Mouse (Mus musculus): ENCODE results near the gene Irs1. TPM values are rescaled to one million over a fixed set of nuclear protein-coding genes. Genes with fewer than 3 reads are reported as not detected.

Gene Irs1
- total RNA-seq, 2 experiments from 2014 or later, result 17.0 to 24.9 TPM

GRCm38 (mm10) chr1:82288421-82288990 lies 2.7 kb downstream of the Irs1 start:
- DNase-seq, result no peak

GRCm38 (mm10) chr1:82287776-82288325 lies 3.4 kb downstream of the Irs1 start:
- DNase-seq, result no peak

- DNase-seq, result peak; percentile 35
These were observed 4.0 kb downstream of the Irs1 start for GRCm38 (mm10) chr1:82287052-82287775.

- DNase-seq, result peak; percentile 38
These were observed 4.8 kb downstream of the Irs1 start for GRCm38 (mm10) chr1:82286190-82287051.

- peak; percentile 38 for DNase-seq
These were observed 5.6 kb downstream of the Irs1 start for GRCm38 (mm10) chr1:82285461-82286189.

- peak; percentile 24 for DNase-seq
These were observed 6.8 kb downstream of the Irs1 start for GRCm38 (mm10) chr1:82284403-82284802.

GRCm38 (mm10) chr1:82283901-82284301 lies 7.3 kb downstream of the Irs1 start:
- DNase-seq, result peak; percentile 35

- DNase-seq, result peak; percentile 94
These were observed 8.1 kb downstream of the Irs1 start for GRCm38 (mm10) chr1:82282992-82283611.

- no peak for DNase-seq
These were observed 9.4 kb downstream of the Irs1 start for GRCm38 (mm10) chr1:82281823-82282222.

- no peak for DNase-seq
These were observed 11.4 kb downstream of the Irs1 start for GRCm38 (mm10) chr1:82279768-82280167.

GRCm38 (mm10) chr1:82274361-82274760 lies 16.9 kb downstream of the Irs1 start:
- DNase-seq, result no peak

- no peak for DNase-seq
These were observed 17.7 kb downstream of the Irs1 start for GRCm38 (mm10) chr1:82273529-82273928.

- DNase-seq, result no peak
These were observed 19.0 kb downstream of the Irs1 start for GRCm38 (mm10) chr1:82272231-82272630.

- no peak for DNase-seq
These were observed 23.7 kb downstream of the Irs1 start for GRCm38 (mm10) chr1:82267547-82267946.

GRCm38 (mm10) chr1:82262331-82262730 lies 28.9 kb downstream of the Irs1 start:
- no peak for DNase-seq

- DNase-seq, result no peak
These were observed 29.6 kb downstream of the Irs1 start for GRCm38 (mm10) chr1:82261638-82262037.

GRCm38 (mm10) chr1:82261053-82261618 lies 30.1 kb downstream of the Irs1 start:
- no peak for DNase-seq

- DNase-seq, result no peak
These were observed 31.2 kb downstream of the Irs1 start for GRCm38 (mm10) chr1:82260055-82260454.

GRCm38 (mm10) chr1:82258331-82258730 lies 32.9 kb downstream of the Irs1 start:
- no peak for DNase-seq

GRCm38 (mm10) chr1:82257457-82257856 lies 33.8 kb downstream of the Irs1 start:
- DNase-seq, result peak; percentile 48

- DNase-seq, result no peak
These were observed 37.3 kb downstream of the Irs1 start for GRCm38 (mm10) chr1:82253789-82254445.

All from adrenal gland, postnatal 10 days (tissue).